Mouse (Mus musculus): ENCODE results near the gene Aldh3b3.

DNA sequence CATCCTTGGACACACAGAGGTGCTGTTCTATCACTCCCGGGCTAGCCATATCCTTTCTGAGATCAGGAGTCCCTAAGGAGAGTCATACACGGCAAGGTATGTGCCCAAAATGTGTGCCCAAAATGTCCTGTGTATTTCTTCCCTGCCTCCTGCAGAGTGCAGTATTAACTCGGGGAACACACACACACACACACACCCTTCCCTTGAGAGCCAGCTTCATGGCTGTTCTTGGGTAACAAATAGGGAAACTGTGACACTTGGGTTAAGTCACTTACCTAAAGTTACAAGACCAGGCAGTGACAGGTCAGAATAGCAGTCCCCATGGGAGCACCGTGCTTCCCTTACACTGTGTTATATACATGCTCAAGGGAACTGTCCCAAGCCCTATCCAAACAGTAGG, 5.6 kb downstream of the Aldh3b3 start:
- TF ChIP-seq CTCF (IDR thresholded peaks at IDR 0.05) (peak; percentile 39), EP300 (IDR thresholded peaks at IDR 0.05) (no peak)
